Mouse (Mus musculus): Measurements from ENCODE around the gene Hmga2. TPM values are rescaled to one million over a fixed set of nuclear protein-coding genes. Genes with fewer than 3 reads are reported as not detected.

The Hmga2 gene
- total RNA-seq, 1 experiment, result 21.6 TPM

DNA sequence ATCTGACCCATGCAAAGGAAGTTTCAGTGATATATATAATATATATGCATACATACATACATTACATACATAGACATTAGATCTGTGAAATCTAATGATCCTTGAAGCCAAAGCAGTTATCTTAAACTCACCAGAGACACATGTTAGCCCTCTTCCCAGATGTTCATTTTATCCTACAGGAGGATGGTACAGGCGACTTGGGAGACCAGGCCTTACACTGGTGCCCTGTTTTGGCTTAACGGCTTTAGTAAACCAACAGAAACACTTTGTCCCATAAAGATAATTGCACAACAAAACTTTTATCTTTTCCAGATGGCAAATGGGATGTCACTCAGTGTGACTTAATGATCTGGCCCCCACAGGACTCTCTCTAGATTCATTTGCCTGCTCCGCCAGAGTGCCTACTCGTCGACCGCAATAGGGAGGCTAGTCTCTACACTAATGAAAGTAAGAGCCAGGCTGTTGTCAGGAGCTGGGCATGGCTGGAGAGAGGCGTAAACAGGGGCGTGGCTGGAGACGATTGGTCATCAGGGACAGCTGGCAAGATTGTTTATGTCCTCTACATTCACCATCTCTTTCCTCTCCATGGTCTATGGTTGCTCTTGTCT is 31.7 kb downstream of the Hmga2 start:
- no peak overlapping the region for H3K4me3 ChIP-seq (ENCODE audit: insufficient read depth in 1 of 2, low read depth in 1 of 2, low read length in 2 of 2, poor library complexity in 1 of 2, severe bottlenecking in 1 of 2)
- no peak overlapping the region for H3K27ac ChIP-seq (ENCODE audit: insufficient read depth, low read depth, low read length, poor library complexity, severe bottlenecking)
- no peak for TF ChIP-seq ZNF384 (IDR thresholded peaks at IDR 0.05; ENCODE audit: low read depth, low read length)
- no peak for TF ChIP-seq CHD2 (IDR thresholded peaks at IDR 0.05; ENCODE audit: low read depth, low read length)
- no peak for TF ChIP-seq ZC3H11A (IDR thresholded peaks at IDR 0.05; ENCODE audit: borderline replicate concordance, low read depth, low read length)
- no peak for TF ChIP-seq MAFK (IDR thresholded peaks at IDR 0.05; ENCODE audit: insufficient read depth, low read depth, low read length)
- no peak for TF ChIP-seq HCFC1 (IDR thresholded peaks at IDR 0.05; ENCODE audit: borderline replicate concordance, insufficient read depth, low read length)
- H3K9me3 ChIP-seq (ENCODE audit: control insufficient read depth, insufficient read depth, low read depth, low read length), result no peaks in the 10 kb centered on the region
- no peak overlapping the region for H3K9ac ChIP-seq (ENCODE audit: insufficient read depth, low read depth, low read length, poor library complexity, severe bottlenecking)
- H3K36me3 ChIP-seq (ENCODE audit: control insufficient read depth, insufficient read depth, low read length, poor library complexity, severe bottlenecking), result no peaks in the 10 kb centered on the region
- in situ Hi-C loops (cut with MboI; ENCODE audit: low sequenced_read_pairs in 2 of 2, unreplicated experiment in 2 of 2), result no loop called here
- H3K4me1 ChIP-seq (ENCODE audit: control insufficient read depth in 2 of 2, insufficient read depth in 2 of 2, low read length in 2 of 2, poor library complexity in 1 of 2), result no peaks in the 10 kb centered on the region
- no peak for DNase-seq (ENCODE audit: low read depth, low spot score)

DNA sequence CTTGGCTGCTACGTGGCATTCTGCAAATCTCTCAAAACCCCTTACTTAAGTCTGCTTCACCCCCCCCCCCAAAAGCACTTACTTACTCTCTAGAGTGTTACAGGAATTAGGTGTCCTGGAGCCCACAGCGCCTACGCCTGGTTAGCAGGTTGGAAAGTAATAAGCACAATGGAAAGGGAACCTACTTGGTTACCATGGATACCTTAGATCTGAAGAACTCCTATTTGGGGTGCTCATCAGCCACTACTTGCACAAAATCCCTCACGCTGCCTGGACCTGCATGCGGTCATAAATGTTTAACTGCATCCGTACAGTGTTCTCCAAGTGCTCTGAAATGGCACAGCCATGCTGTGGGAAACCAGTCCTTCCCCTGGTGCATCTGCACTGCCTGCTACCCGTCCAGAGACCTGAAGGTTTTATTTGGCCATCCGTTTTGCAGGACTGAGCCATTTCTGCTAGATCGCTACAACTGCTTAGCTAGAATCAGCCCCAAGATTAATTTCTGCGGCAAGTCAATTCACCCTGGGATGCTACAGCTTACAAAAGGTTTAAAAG is 32.4 kb downstream of the Hmga2 start:
- no peak for TF ChIP-seq ZNF384 (IDR thresholded peaks at IDR 0.05; ENCODE audit: low read depth, low read length)
- no peak for TF ChIP-seq MAFK (IDR thresholded peaks at IDR 0.05; ENCODE audit: insufficient read depth, low read depth, low read length)
- no peak for TF ChIP-seq HCFC1 (IDR thresholded peaks at IDR 0.05; ENCODE audit: borderline replicate concordance, insufficient read depth, low read length)
- no peak for TF ChIP-seq CHD2 (IDR thresholded peaks at IDR 0.05; ENCODE audit: low read depth, low read length)
- no peak for TF ChIP-seq ZC3H11A (IDR thresholded peaks at IDR 0.05; ENCODE audit: borderline replicate concordance, low read depth, low read length)
- Histone ChIP-seq H3K36me3 (ENCODE audit: control insufficient read depth, insufficient read depth, low read length, poor library complexity, severe bottlenecking) (no peaks in the 10 kb centered on the region), H3K9ac (ENCODE audit: insufficient read depth, low read depth, low read length, poor library complexity, severe bottlenecking) (no peak overlapping the region), H3K9me3 (ENCODE audit: control insufficient read depth, insufficient read depth, low read depth, low read length) (no peaks in the 10 kb centered on the region), H3K27ac (ENCODE audit: insufficient read depth, low read depth, low read length, poor library complexity, severe bottlenecking) (no peak overlapping the region), H3K4me1 (ENCODE audit: control insufficient read depth in 2 of 2, insufficient read depth in 2 of 2, low read length in 2 of 2, poor library complexity in 1 of 2) (no peaks in the 10 kb centered on the region), H3K4me3 (ENCODE audit: insufficient read depth in 1 of 2, low read depth in 1 of 2, low read length in 2 of 2, poor library complexity in 1 of 2, severe bottlenecking in 1 of 2) (no peak overlapping the region)
- in situ Hi-C loops (cut with MboI; ENCODE audit: low sequenced_read_pairs in 2 of 2, unreplicated experiment in 2 of 2), result no loop called here
- DNase-seq (ENCODE audit: low read depth, low spot score), result no peak

DNA sequence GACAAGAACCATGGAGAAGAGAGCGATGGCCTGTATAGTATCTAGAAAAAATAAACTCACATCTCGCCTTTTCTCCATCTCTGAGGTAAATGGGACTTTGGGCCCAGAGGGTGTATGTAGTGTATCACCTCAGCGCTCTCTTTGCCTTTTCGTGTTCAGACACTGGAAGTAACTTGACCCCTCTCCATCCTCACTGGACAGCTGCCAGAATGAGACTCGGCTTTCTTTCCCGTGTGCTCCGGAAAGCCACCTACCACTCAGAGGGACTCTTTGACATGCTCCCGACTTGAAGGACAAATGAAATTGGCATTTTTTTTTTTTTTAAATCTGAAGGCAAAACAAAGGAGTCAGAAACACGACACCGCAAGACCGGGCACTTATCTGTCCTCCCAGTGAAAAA is 35.0 kb downstream of the Hmga2 start:
- in situ Hi-C loops (cut with MboI; ENCODE audit: low sequenced_read_pairs in 2 of 2, unreplicated experiment in 2 of 2), result no loop called here

GRCm38 (mm10) chr10:120434433-120434832 is 41.8 kb downstream of the Hmga2 start:
- H3K9ac ChIP-seq (ENCODE audit: insufficient read depth, low read depth, low read length, poor library complexity, severe bottlenecking), result no peak overlapping the region
- no peak overlapping the region for H3K27ac ChIP-seq (ENCODE audit: insufficient read depth, low read depth, low read length, poor library complexity, severe bottlenecking)
- H3K9me3 ChIP-seq (ENCODE audit: control insufficient read depth, insufficient read depth, low read depth, low read length), result no peaks in the 10 kb centered on the region
- H3K4me1 ChIP-seq (ENCODE audit: control insufficient read depth in 2 of 2, insufficient read depth in 2 of 2, low read length in 2 of 2, poor library complexity in 1 of 2), result peaks cover 0 to 6% of the 10 kb centered on the region in 2 experiments; a peak in 1 of 4 replicates
- no peak overlapping the region for H3K4me3 ChIP-seq (ENCODE audit: insufficient read depth in 1 of 2, low read depth in 1 of 2, low read length in 2 of 2, poor library complexity in 1 of 2, severe bottlenecking in 1 of 2)
- TF ChIP-seq HCFC1 (IDR thresholded peaks at IDR 0.05; ENCODE audit: borderline replicate concordance, insufficient read depth, low read length) (no peak), MAFK (IDR thresholded peaks at IDR 0.05; ENCODE audit: insufficient read depth, low read depth, low read length) (no peak), ZC3H11A (IDR thresholded peaks at IDR 0.05; ENCODE audit: borderline replicate concordance, low read depth, low read length) (no peak), ZNF384 (IDR thresholded peaks at IDR 0.05; ENCODE audit: low read depth, low read length) (no peak), CHD2 (IDR thresholded peaks at IDR 0.05; ENCODE audit: low read depth, low read length) (no peak)
- in situ Hi-C loops (cut with MboI; ENCODE audit: low sequenced_read_pairs in 2 of 2, unreplicated experiment in 2 of 2), result no loop called here
- H3K36me3 ChIP-seq (ENCODE audit: control insufficient read depth, insufficient read depth, low read length, poor library complexity, severe bottlenecking), result no peaks in the 10 kb centered on the region
- DNase-seq (ENCODE audit: low read depth, low spot score), result no peak

More for the DNA sequence above, 35.0 kb downstream of the Hmga2 start:
- H3K27ac ChIP-seq (ENCODE audit: insufficient read depth, low read depth, low read length, poor library complexity, severe bottlenecking), result no peak overlapping the region
- 0 out of 2 replicates have a peak, but pooled peaks have one; percentile 18 for TF ChIP-seq ZNF384 (IDR thresholded peaks at IDR 0.05; ENCODE audit: low read depth, low read length)
- TF ChIP-seq MAFK (IDR thresholded peaks at IDR 0.05; ENCODE audit: insufficient read depth, low read depth, low read length), result no peak
- TF ChIP-seq CHD2 (IDR thresholded peaks at IDR 0.05; ENCODE audit: low read depth, low read length), result no peak
- no peak for TF ChIP-seq HCFC1 (IDR thresholded peaks at IDR 0.05; ENCODE audit: borderline replicate concordance, insufficient read depth, low read length)
- TF ChIP-seq ZC3H11A (IDR thresholded peaks at IDR 0.05; ENCODE audit: borderline replicate concordance, low read depth, low read length), result no peak
- H3K4me3 ChIP-seq (ENCODE audit: insufficient read depth in 1 of 2, low read depth in 1 of 2, low read length in 2 of 2, poor library complexity in 1 of 2, severe bottlenecking in 1 of 2), result no peak overlapping the region
- no peak overlapping the region for H3K9ac ChIP-seq (ENCODE audit: insufficient read depth, low read depth, low read length, poor library complexity, severe bottlenecking)
- DNase-seq (ENCODE audit: low read depth, low spot score), result no peak
- no peaks in the 10 kb centered on the region for H3K4me1 ChIP-seq (ENCODE audit: control insufficient read depth in 2 of 2, insufficient read depth in 2 of 2, low read length in 2 of 2, poor library complexity in 1 of 2)
- no peaks in the 10 kb centered on the region for H3K9me3 ChIP-seq (ENCODE audit: control insufficient read depth, insufficient read depth, low read depth, low read length)
- no peaks in the 10 kb centered on the region for H3K36me3 ChIP-seq (ENCODE audit: control insufficient read depth, insufficient read depth, low read length, poor library complexity, severe bottlenecking)

All from ES-E14 (cell line).